Comparison of ENCODE assay signal across 8 mouse cellular contexts in the genomic region with DNA sequence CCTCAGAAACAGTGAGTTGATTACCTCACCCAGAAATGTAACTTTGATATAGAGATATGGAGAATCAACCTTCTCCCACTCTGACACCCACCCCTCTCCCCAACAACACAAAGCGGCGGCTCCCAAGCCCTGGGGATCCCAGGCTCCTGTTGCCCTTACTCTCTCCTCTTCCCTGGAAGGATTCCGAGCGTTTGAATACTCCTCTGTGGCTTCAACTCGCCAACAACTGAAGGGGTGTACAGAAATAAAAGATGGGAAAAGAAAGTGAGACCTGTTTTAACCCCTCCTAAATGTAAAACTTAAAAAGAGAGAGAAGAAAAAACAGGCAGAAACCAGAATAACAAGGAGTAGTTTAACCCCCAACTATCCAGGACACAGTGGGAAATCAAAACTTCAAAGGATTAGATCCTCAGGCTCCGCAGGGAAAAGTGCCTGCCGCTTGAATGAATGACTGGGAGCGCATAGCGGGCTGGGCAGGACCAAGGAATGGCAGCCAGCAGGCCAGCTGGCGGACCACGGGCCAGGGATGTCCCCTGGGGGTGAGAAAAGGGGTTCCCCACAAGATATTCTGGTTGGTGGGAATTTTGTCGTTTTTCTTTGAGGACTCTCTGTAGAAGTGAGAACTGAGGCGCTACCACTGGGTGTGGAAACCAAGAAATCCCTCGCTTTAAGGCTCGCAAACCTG. TPM values are rescaled to one million over a fixed set of nuclear protein-coding genes. Genes with fewer than 3 reads are reported as not detected.
DNase-seq lines count a peak whose midpoint lies in the region; ATAC-seq and TF ChIP-seq lines count a peak whose summit lies in the region.

No protein-coding gene starts in this region.

- no peaks in the 10 kb centered on the region for H3K27me3 ChIP-seq in kidney, embryonic 15.5 days
- H3K27me3 ChIP-seq in liver, postnatal 0 days (ENCODE audit: insufficient read depth, low read length): peaks cover 6% of the 10 kb centered on the region; the same call in 1 of the 2 replicates

- no peak for TF ChIP-seq EP300 in liver, postnatal 0 days (IDR thresholded peaks at IDR 0.05; ENCODE audit: low read depth)

- ATAC-seq in granulocyte monocyte progenitor cell, adult 5-6 weeks (replicated peaks; ENCODE audit: poor library complexity, severe bottlenecking): peak; percentile 4; the same call in 1 of the 2 replicates
- ATAC-seq in kidney, embryonic 15.5 days (replicated peaks; ENCODE audit: low FRiP score): no peak
- no peak for ATAC-seq in liver, postnatal 0 days
- ATAC-seq in megakaryocyte-erythroid progenitor cell, adult 5-6 weeks (replicated peaks; ENCODE audit: low FRiP score, low TSS enrichment, poor library complexity, severe bottlenecking): no peak

- no peak for TF ChIP-seq CTCF in liver, postnatal 0 days (IDR thresholded peaks at IDR 0.05; ENCODE audit: low read depth)
- TF ChIP-seq CTCF in olfactory bulb, adult 2 months (IDR thresholded peaks at IDR 0.05; ENCODE audit: insufficient read depth, low read depth, low read length): no peak

- under 1% methylated on average over 15 of the region's 15 CpGs for WGBS in kidney, embryonic 15.5 days
- WGBS in liver, postnatal 0 days (ENCODE audit: insufficient replicate concordance): 5% methylated on average over 15 of the region's 15 CpGs
- WGBS in olfactory bulb, adult 2 months: 2% methylated on average over 15 of the region's 15 CpGs

- peaks cover 18% of the 10 kb centered on the region; the same call in 1 of the 2 replicates for H3K4me1 ChIP-seq in kidney, embryonic 15.5 days
- H3K4me1 ChIP-seq in liver, postnatal 0 days (ENCODE audit: insufficient read depth): 0 out of 2 replicates have a peak, but pooled peaks cover 3% of the 10 kb centered on the region
- 0 out of 2 replicates have a peak, but pooled peaks cover 7% of the 10 kb centered on the region for H3K4me1 ChIP-seq in olfactory bulb, adult 2 months (ENCODE audit: control insufficient read depth, insufficient read depth, low read length)

- peak; percentile 16 for DNase-seq in ovary, postnatal 36 days (ENCODE audit: low spot score)
- no peak for DNase-seq in ovary, adult 18-20 months (ENCODE audit: low spot score)
- DNase-seq in cerebellum, adult 8-10 months: peak; percentile 23
- peak; percentile 21 for DNase-seq in liver, postnatal 0 days

- TF ChIP-seq POLR2A in olfactory bulb, adult 2 months (IDR thresholded peaks at IDR 0.05; ENCODE audit: insufficient read depth, low read depth, low read length): no peak

- H3K27ac ChIP-seq in kidney, embryonic 15.5 days: peak overlapping the region; percentile 74
- H3K27ac ChIP-seq in liver, postnatal 0 days (ENCODE audit: low read depth): peak overlapping the region; percentile 83
- no peak overlapping the region for H3K27ac ChIP-seq in olfactory bulb, adult 2 months (ENCODE audit: insufficient read depth, low read depth, low read length)

- H3K9me3 ChIP-seq in kidney, embryonic 15.5 days (replicated peaks): no peaks in the 10 kb centered on the region
- H3K9me3 ChIP-seq in liver, postnatal 0 days (ENCODE audit: low read length): no peaks in the 10 kb centered on the region

- peak overlapping the region; percentile 74 for H3K4me3 ChIP-seq in kidney, embryonic 15.5 days (replicated peaks)
- H3K4me3 ChIP-seq in liver, postnatal 0 days (ENCODE audit: low read depth, low read length): peak overlapping the region; percentile 67
- H3K4me3 ChIP-seq in olfactory bulb, adult 2 months (ENCODE audit: insufficient read depth, low read depth, low read length): peak overlapping the region; percentile 51

- no peaks in the 10 kb centered on the region for H3K36me3 ChIP-seq in kidney, embryonic 15.5 days
- H3K36me3 ChIP-seq in liver, postnatal 0 days (replicated peaks; ENCODE audit: insufficient read depth, low read length): no peaks in the 10 kb centered on the region

- H3K4me2 ChIP-seq in kidney, embryonic 15.5 days: peak overlapping the region; percentile 66
- peak overlapping the region; percentile 86 for H3K4me2 ChIP-seq in liver, postnatal 0 days (ENCODE audit: low read depth, low read length)

- H3K9ac ChIP-seq in kidney, embryonic 15.5 days: peak overlapping the region; percentile 70
- peak overlapping the region; percentile 68 for H3K9ac ChIP-seq in liver, postnatal 0 days (replicated peaks)

RNA-seq across cellular contexts. Expression of a gene that starts 2.6 kb away (rescaled TPM):
- total RNA-seq in granulocyte monocyte progenitor cell, adult 5-6 weeks (2014; fragmentation: Nextera tagmentation): 10.9 and 28.9 TPM in 2 replicates
- total RNA-seq in granulocyte monocyte progenitor cell, adult 5-6 weeks (2017): 45.0 and 45.8 TPM in 2 replicates
- 55.8 and 57.9 TPM in 2 replicates for polyA plus RNA-seq in kidney, embryonic 15.5 days (2015; fragmentation: Nextera tagmentation; extraction: Ambion mirVana)
- polyA plus RNA-seq in liver, postnatal 0 days (2015; fragmentation: Nextera tagmentation; extraction: Ambion mirVana): 7.1 and 8.1 TPM in 2 replicates
- not detected in 2 replicates for polyA plus RNA-seq in olfactory bulb, adult 2 months (2012; ENCODE audit: insufficient read depth, insufficient read length, low replicate concordance, missing spikeins)
- 0.17 and 2.1 TPM in 2 replicates for total RNA-seq in megakaryocyte-erythroid progenitor cell, adult 5-6 weeks (2014; fragmentation: Nextera tagmentation)
- total RNA-seq in megakaryocyte-erythroid progenitor cell, adult 5-6 weeks (2017): 3.8 and 4.4 TPM in 2 replicates
